Mouse (Mus musculus): ENCODE measurements around the gene Dpp6.

DNA sequence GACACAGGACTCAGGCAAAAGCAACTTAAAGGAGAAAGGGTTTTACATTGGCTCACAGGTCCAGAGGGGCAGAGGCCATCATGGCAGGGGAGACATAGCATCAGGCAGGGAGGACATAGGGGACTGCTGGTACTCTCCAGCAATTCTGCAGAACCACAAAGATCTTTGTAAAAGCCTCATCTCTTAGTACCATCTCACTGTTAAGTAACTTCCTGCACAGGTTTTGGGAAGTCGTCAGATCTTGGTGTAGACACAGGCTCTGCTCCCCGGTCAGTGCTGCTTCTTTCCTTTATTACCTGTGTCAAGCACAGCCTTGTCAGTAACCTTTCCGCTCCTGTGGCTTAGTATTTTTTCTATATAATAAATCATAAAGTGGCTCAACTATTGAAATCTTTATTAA, 377.2 kb downstream of the Dpp6 start:
- no peak for TF ChIP-seq CTCF (IDR thresholded peaks at IDR 0.05; ENCODE audit: control insufficient read depth, insufficient read depth, low read length)
- TF ChIP-seq POLR2A (IDR thresholded peaks at IDR 0.05; ENCODE audit: borderline replicate concordance, control insufficient read depth, low read depth, low read length): no peak

Data from bone marrow, adult 2 months (tissue).